Mouse (Mus musculus) E14TG2a.4 (cell line): ENCODE data around the gene Mrps10.

Experiments used
- CTCF ChIP-seq: conservative IDR thresholded peaks from 2 replicates; pipeline ENCODE4 v1.5.1; 2014; ENCODE audit warnings: low read length
- NANOG ChIP-seq: IDR thresholded peaks from 2 replicates; pipeline ENCODE4 v1.6.1; 2014; ENCODE audit warnings: borderline replicate concordance, low read length, mixed read lengths
- POU5F1 ChIP-seq: IDR thresholded peaks from 2 replicates; pipeline ENCODE4 v1.6.1; 2014; ENCODE audit warnings: low read length, borderline replicate concordance

DNA sequence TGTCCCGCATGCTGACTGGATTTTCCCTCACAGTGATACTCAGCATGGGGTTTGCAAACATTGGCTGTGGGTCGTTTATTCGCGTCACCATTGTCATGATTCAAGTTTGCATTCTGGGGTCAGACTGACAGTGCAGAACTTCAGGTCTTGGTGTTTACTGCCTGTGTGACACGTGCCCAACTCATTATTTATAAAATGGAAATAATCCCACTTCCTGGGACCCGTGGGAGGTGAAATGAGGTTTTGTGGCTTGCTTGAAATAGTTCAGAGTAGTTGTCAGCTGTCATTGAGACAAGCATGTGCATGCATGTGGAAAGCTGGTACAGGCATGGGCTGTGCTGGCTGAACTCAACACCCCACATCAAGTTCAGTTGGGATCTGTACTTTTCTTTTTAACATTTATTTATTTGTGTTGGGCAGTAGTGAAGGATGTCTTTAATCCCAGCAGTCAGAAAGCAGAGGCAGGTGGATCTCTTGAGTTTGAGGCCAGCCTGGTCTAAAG lies 8.1 kb downstream of the Mrps10 start:
- TF ChIP-seq CTCF (no peak), POU5F1 (no peak), NANOG (no peak)
